ENCODE assay signal across 10 mouse cellular contexts in the genomic region with DNA sequence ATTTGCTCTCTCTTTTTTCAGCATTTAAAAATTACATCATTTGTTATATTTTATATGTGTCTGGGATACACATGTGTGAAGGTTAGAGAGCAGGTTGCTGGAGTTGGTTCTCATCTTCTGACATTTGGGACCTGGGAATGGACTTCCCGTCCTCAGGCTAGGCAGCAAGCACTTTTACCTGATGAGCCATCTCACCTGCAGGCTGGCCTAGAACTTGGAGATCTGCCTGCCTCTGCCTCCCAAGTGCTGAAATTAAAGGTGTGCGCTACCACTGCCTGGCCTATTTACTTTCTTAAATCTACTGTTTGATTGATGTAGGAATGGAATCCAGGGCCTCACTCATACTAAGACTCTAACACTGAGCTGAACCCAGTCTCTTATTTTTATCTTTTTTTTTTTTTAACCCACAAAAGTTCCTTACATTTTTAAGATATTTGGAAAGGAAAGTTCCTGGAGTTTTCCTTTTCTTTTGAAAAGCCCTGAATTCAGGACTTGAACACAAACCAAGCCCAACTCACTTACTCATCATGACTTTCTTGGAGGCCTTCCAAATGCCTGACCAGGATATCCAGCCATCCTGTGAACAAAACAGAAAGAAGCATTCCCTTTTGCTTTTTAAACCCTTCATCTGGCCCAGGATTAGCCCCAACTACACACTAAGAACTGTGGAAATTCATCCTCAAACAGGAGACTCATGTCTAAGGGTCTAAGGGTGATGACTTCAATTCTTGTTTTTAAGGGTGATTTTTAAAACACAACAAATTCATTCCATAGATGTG. TPM values are rescaled to one million over a fixed set of nuclear protein-coding genes. Genes with fewer than 3 reads are reported as not detected.
A peak's percentile ranks its signal among the peaks of the same experiment; 100 is the strongest.
DNase-seq lines count a peak whose midpoint lies in the region; ATAC-seq and TF ChIP-seq lines count a peak whose summit lies in the region.
"Had no signal": no experiment of that assay in that cellular context is flagged by ENCODE, and none has a peak within 500 bp of the region (broad histone marks: within the 10 kb centered on the region; RNA-seq: fewer than 3 reads in every experiment).

No protein-coding gene starts in this region.

- no peak for TF ChIP-seq POLR2A in kidney, adult 2 months (IDR thresholded peaks at IDR 0.05; ENCODE audit: low read depth, low read length)

- H3K27ac ChIP-seq in kidney, adult 2 months (ENCODE audit: insufficient read depth, low read depth, low read length), result no peak overlapping the region
- H3K27ac ChIP-seq in heart, embryonic 15.5 days, result peak overlapping the region; percentile 95

- TF ChIP-seq CTCF in kidney, adult 2 months (conservative IDR thresholded peaks at IDR 0.05; ENCODE audit: insufficient read depth, insufficient read length, low read depth, low read length), result no peak

- DNase-seq in kidney, adult 2 months, result peak; percentile 57
- DNase-seq in kidney, postnatal 10 days, result no peak
- DNase-seq in MN1 (ENCODE audit: low spot score), result peak; percentile 35
- peak; percentile 24 for DNase-seq in adrenal gland, postnatal 10 days
- no peak for DNase-seq in spleen, postnatal 36 days (ENCODE audit: low spot score in 2 of 2)
- no peak for DNase-seq in yolk sac, embryonic 10.5 days (ENCODE audit: low spot score)
- no peak for DNase-seq in testis, postnatal 14 days (ENCODE audit: low spot score)

- no peaks in the 10 kb centered on the region for H3K9me3 ChIP-seq in heart, embryonic 15.5 days (replicated peaks)
- H3K9me3 ChIP-seq: limb, embryonic 10.5 days had no signal

- H3K27me3 ChIP-seq in kidney, adult 2 months (replicated peaks; ENCODE audit: control insufficient read depth, insufficient read depth, low read length), result no peaks in the 10 kb centered on the region
- no peaks in the 10 kb centered on the region for H3K27me3 ChIP-seq in heart, embryonic 15.5 days

- H3K4me2 ChIP-seq in heart, embryonic 15.5 days, result no peak overlapping the region

- no peak for ATAC-seq in heart, embryonic 15.5 days (replicated peaks; ENCODE audit: insufficient number of reproducible peaks, insufficient read depth, low FRiP score, low read depth)
- ATAC-seq: forebrain, embryonic 14.5 days had no signal

- H3K9ac ChIP-seq in heart, embryonic 15.5 days, result no peak overlapping the region

- H3K4me3 ChIP-seq in kidney, adult 2 months (ENCODE audit: insufficient read depth, low read depth, low read length), result no peak overlapping the region
- H3K4me3 ChIP-seq in heart, embryonic 15.5 days, result no peak overlapping the region
- H3K4me3 ChIP-seq: limb, embryonic 10.5 days had no signal

- no peaks in the 10 kb centered on the region for H3K36me3 ChIP-seq in kidney, adult 2 months (ENCODE audit: control insufficient read depth, insufficient read depth, low read length)
- no peaks in the 10 kb centered on the region for H3K36me3 ChIP-seq in heart, embryonic 15.5 days
- H3K36me3 ChIP-seq: limb, embryonic 10.5 days had no signal

- 98% methylated on average over 2 of the region's 2 CpGs for WGBS in kidney, adult 2 months
- WGBS in heart, embryonic 15.5 days, result 95% methylated on average over 2 of the region's 2 CpGs

- H3K4me1 ChIP-seq in kidney, adult 2 months (ENCODE audit: control insufficient read depth, insufficient read depth, low read length), result peaks cover 8% of the 10 kb centered on the region
- peaks cover 20% of the 10 kb centered on the region for H3K4me1 ChIP-seq in heart, embryonic 15.5 days (replicated peaks)

RNA-seq across cellular contexts. Expression of gene Smg1, which starts 8.1 kb away (rescaled TPM):
- polyA plus RNA-seq in kidney, adult 2 months (2012; rRNA removed), result 15.5 and 17.8 TPM in 2 replicates
- total RNA-seq in adrenal gland, postnatal 10 days (2021), result 10 to 100 TPM; 35.8 to 50.7 TPM
- polyA plus RNA-seq in heart, embryonic 15.5 days (2015; fragmentation: Nextera tagmentation; extraction: Ambion mirVana), result 13.1 and 14.3 TPM in 2 replicates

Comparison
In these comparisons a context has a peak if more than half of its experiments do, and no peak if none do; other contexts are left out.
1. DNase-seq: peak in kidney, adult 2 months (single experiment), MN1 (single experiment) and adrenal gland, postnatal 10 days (single experiment); none in kidney, postnatal 10 days (single experiment), spleen, postnatal 36 days (0 of 2), yolk sac, embryonic 10.5 days (single experiment) and testis, postnatal 14 days (single experiment).